28 mouse cellular contexts compared by ENCODE assay signal in the genomic region with DNA sequence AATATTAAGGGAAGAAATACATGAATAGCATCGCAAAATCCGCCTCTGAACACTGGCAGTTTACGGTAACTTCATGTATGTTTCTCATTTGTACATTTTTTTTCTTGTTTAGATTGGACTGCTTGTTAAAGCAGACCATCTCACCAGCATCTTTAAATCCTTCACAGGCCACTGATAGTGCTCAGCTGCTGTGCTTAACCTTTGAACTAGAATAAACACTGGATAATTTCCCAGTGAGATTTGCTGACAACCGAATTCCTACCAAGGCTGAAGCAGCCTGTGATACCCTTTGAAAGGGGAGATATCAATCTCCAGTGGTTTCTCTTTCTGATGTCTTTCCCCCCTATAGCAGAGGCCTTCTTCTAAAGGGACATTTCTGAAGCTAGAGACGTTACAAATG. TPM values are rescaled to one million over a fixed set of nuclear protein-coding genes. Genes with fewer than 3 reads are reported as not detected.
DNase-seq lines count a peak whose midpoint lies in the region; ATAC-seq lines count a peak whose summit lies in the region.
"Had no signal": no experiment of that assay in that cellular context is flagged by ENCODE, and none has a peak within 500 bp of the region (broad histone marks: within the 10 kb centered on the region; RNA-seq: fewer than 3 reads in every experiment).

No protein-coding gene starts in this region.

- no peaks in the 10 kb centered on the region for H3K9me3 ChIP-seq in kidney, embryonic 15.5 days (replicated peaks)
- H3K9me3 ChIP-seq in kidney, embryonic 14.5 days (ENCODE audit: control insufficient read depth, low read length) = no peaks in the 10 kb centered on the region
- H3K9me3 ChIP-seq: embryonic facial prominence, embryonic 12.5 days; embryonic facial prominence, embryonic 15.5 days; G1E; hindbrain, embryonic 12.5 days; hindbrain, embryonic 15.5 days had no signal

- no peak overlapping the region for H3K4me3 ChIP-seq in kidney, embryonic 15.5 days (replicated peaks)
- H3K4me3 ChIP-seq in kidney, embryonic 14.5 days (ENCODE audit: low read length) = no peak overlapping the region
- H3K4me3 ChIP-seq: embryonic facial prominence, embryonic 12.5 days; embryonic facial prominence, embryonic 15.5 days; gastrocnemius, adult 2 months; hindbrain, embryonic 12.5 days; hindbrain, embryonic 15.5 days had no signal

- DNase-seq in embryo, embryonic 10.5 days (ENCODE audit: low spot score) = peak; percentile 1
- no peak for DNase-seq in embryo, embryonic 9.5 days (ENCODE audit: extremely low spot score)
- no peak for DNase-seq in kidney, postnatal 25 days
- DNase-seq in kidney, postnatal 14 days = peak; percentile 13
- DNase-seq in yolk sac, embryonic 10.5 days (ENCODE audit: low spot score) = peak; percentile 35
- DNase-seq: adrenal gland, postnatal 10 days; adrenal gland, postnatal 36 days; B cell, adult 2 months; cerebellum, adult 18-20 months; cerebellum, adult 9-10 months; cerebellum, postnatal 14 days; forebrain, postnatal 0 days; gastrocnemius, adult 2 months; gastrocnemius, postnatal 14 days; heart, adult 11 months had no signal

- WGBS in kidney, embryonic 15.5 days = 51% methylated on average over 5 of the region's 5 CpGs
- 59% methylated on average over 5 of the region's 5 CpGs for WGBS in kidney, embryonic 14.5 days

- no peak overlapping the region for H3K9ac ChIP-seq in kidney, embryonic 15.5 days
- no peak overlapping the region for H3K9ac ChIP-seq in kidney, embryonic 14.5 days (ENCODE audit: low read depth, low read length)
- H3K9ac ChIP-seq: embryonic facial prominence, embryonic 12.5 days; embryonic facial prominence, embryonic 15.5 days; forebrain, postnatal 0 days; hindbrain, embryonic 12.5 days; hindbrain, embryonic 15.5 days had no signal

- H3K36me3 ChIP-seq in kidney, embryonic 15.5 days = no peaks in the 10 kb centered on the region
- H3K36me3 ChIP-seq in kidney, embryonic 14.5 days (ENCODE audit: control insufficient read depth, insufficient read depth, low read length) = no peaks in the 10 kb centered on the region
- H3K36me3 ChIP-seq: embryonic facial prominence, embryonic 12.5 days; embryonic facial prominence, embryonic 15.5 days; G1E; hindbrain, embryonic 12.5 days; hindbrain, embryonic 15.5 days had no signal

- no peaks in the 10 kb centered on the region for H3K4me1 ChIP-seq in kidney, embryonic 15.5 days
- no peaks in the 10 kb centered on the region for H3K4me1 ChIP-seq in kidney, embryonic 14.5 days (ENCODE audit: control insufficient read depth, insufficient read depth, low read length)
- H3K4me1 ChIP-seq: embryonic facial prominence, embryonic 12.5 days; embryonic facial prominence, embryonic 15.5 days; hindbrain, embryonic 12.5 days; hindbrain, embryonic 15.5 days had no signal

- no peak overlapping the region for H3K27ac ChIP-seq in kidney, embryonic 15.5 days
- H3K27ac ChIP-seq in kidney, embryonic 14.5 days (ENCODE audit: low read depth, low read length) = no peak overlapping the region
- H3K27ac ChIP-seq: embryonic facial prominence, embryonic 12.5 days; embryonic facial prominence, embryonic 15.5 days; gastrocnemius, adult 2 months; hindbrain, embryonic 12.5 days; hindbrain, embryonic 15.5 days had no signal

- no peak overlapping the region for H3K4me2 ChIP-seq in kidney, embryonic 15.5 days
- no peak overlapping the region for H3K4me2 ChIP-seq in kidney, embryonic 14.5 days (replicated peaks; ENCODE audit: low read depth, low read length)
- H3K4me2 ChIP-seq: embryonic facial prominence, embryonic 12.5 days; embryonic facial prominence, embryonic 15.5 days; heart, embryonic 11.5 days; hindbrain, embryonic 12.5 days; hindbrain, embryonic 15.5 days had no signal

- 0 out of 2 replicates have a peak, but pooled peaks have one; percentile 56 for ATAC-seq in kidney, embryonic 15.5 days (replicated peaks; ENCODE audit: low FRiP score)
- ATAC-seq in kidney, embryonic 14.5 days (ENCODE audit: low FRiP score, low TSS enrichment) = no peak
- ATAC-seq: forebrain, embryonic 14.5 days; forebrain, postnatal 0 days; Patski had no signal

- peaks cover 3% of the 10 kb centered on the region; the same call in 1 of the 2 replicates for H3K27me3 ChIP-seq in kidney, embryonic 15.5 days
- H3K27me3 ChIP-seq in kidney, embryonic 14.5 days (ENCODE audit: control insufficient read depth, insufficient read depth, low read length) = no peaks in the 10 kb centered on the region
- H3K27me3 ChIP-seq: CH12.LX; embryonic facial prominence, embryonic 12.5 days; hindbrain, embryonic 12.5 days; hindbrain, embryonic 15.5 days had no signal

RNA-seq across cellular contexts. Expression of a gene that starts 48.3 kb away (rescaled TPM):
- not detected in 2 replicates for polyA plus RNA-seq in kidney, embryonic 15.5 days (2015; fragmentation: Nextera tagmentation; extraction: Ambion mirVana)
- not detected in 2 replicates for polyA plus RNA-seq in kidney, embryonic 14.5 days (2014; fragmentation: Nextera tagmentation; extraction: Ambion mirVana)
- polyA plus RNA-seq: embryonic facial prominence, embryonic 12.5 days; embryonic facial prominence, embryonic 15.5 days; forebrain, embryonic 14.5 days; forebrain, postnatal 0 days; frontal cortex, adult 2 months; G1E; heart, embryonic 14.5 days; hindbrain, embryonic 12.5 days; Patski had no signal

Comparison
In these comparisons a context has a peak if more than half of its experiments do, and no peak if none do; other contexts are left out.
1. DNase-seq: peak in embryo, embryonic 10.5 days (single experiment), kidney, postnatal 14 days (single experiment) and yolk sac, embryonic 10.5 days (single experiment); none in embryo, embryonic 9.5 days (single experiment) and kidney, postnatal 25 days (0 of 2).